Mouse (Mus musculus) MEL (cell line): ENCODE results near the gene Col1a1. TPM values are rescaled to one million over a fixed set of nuclear protein-coding genes. Genes with fewer than 3 reads are reported as not detected.

Experiments used
- DNase-seq: peaks from one replicate; pipeline ENCODE4 v3.0.0; 2011; ENCODE audit warnings: low read depth, low spot score
- H3K27ac ChIP-seq: 2 replicates; pipeline ENCODE4 v1.5.1; 2012; ENCODE audit warnings: low read depth, mild to moderate bottlenecking, control low read depth, low read length, moderate library complexity; ENCODE audit not compliant: control insufficient read depth
- H3K27me3 ChIP-seq, 2 experiments: fragments of 150-350 bp in 1 of 2; sonication (generic) in 1 of 2; 2 replicates each; pipeline ENCODE4 v1.6.1; 2012; ENCODE audit warnings: low read length in 2 of 2, mild to moderate bottlenecking in 2 of 2, improper control_type of control experiment in 1 of 2, moderate library complexity in 1 of 2; ENCODE audit not compliant: insufficient read depth in 2 of 2, control insufficient read depth in 1 of 2
- H3K36me3 ChIP-seq, 2 experiments: 2 replicates each; pipeline ENCODE4 v1.6.1; 2012 to 2014; ENCODE audit warnings: low read length in 2 of 2, improper control_type of control experiment in 1 of 2, inconsistent platforms in 1 of 2, mild to moderate bottlenecking in 1 of 2; ENCODE audit not compliant: insufficient read depth in 2 of 2, control insufficient read depth in 1 of 2
- H3K4me1 ChIP-seq, 2 experiments: fragments of 150-350 bp in 1 of 2; sonication (generic) in 1 of 2; 2 replicates each; pipeline ENCODE4 v1.6.1; 2012; ENCODE audit warnings: low read length in 2 of 2, improper control_type of control experiment in 1 of 2, mild to moderate bottlenecking in 1 of 2; ENCODE audit not compliant: insufficient read depth in 2 of 2, control insufficient read depth in 1 of 2
- H3K4me3 ChIP-seq, 2 experiments: fragments of 150-350 bp in 1 of 2; sonication (generic) in 1 of 2; 2 replicates each; pipeline ENCODE4 v1.5.1; 2012; ENCODE audit warnings: low read depth in 2 of 2, low read length in 2 of 2, mild to moderate bottlenecking in 2 of 2, moderate library complexity in 2 of 2, control low read depth in 1 of 2, improper control_type of control experiment in 1 of 2; ENCODE audit not compliant: control insufficient read depth in 1 of 2, insufficient read depth in 1 of 2
- H3K79me2 ChIP-seq: 2 replicates; pipeline ENCODE4 v1.6.1; 2012; ENCODE audit warnings: mild to moderate bottlenecking, low read length, moderate library complexity; ENCODE audit not compliant: control insufficient read depth, poor library complexity, insufficient read depth
- H3K9ac ChIP-seq: 2 replicates; pipeline ENCODE4 v1.6.1; 2012; ENCODE audit warnings: low read depth, mild to moderate bottlenecking, control low read depth, low read length, moderate library complexity; ENCODE audit not compliant: control insufficient read depth, poor library complexity, severe bottlenecking
- H3K9me3 ChIP-seq: fragments of 150-350 bp; sonication (generic); replicated peaks from 2 replicates; pipeline ENCODE4 v1.6.1; 2012; ENCODE audit warnings: mild to moderate bottlenecking, low read length, improper control_type of control experiment, moderate library complexity; ENCODE audit not compliant: insufficient read depth
- CHD2 ChIP-seq: IDR thresholded peaks from 2 replicates; pipeline ENCODE4 v1.6.1; 2011; ENCODE audit warnings: low read length, improper control_type of control experiment
- CTCF ChIP-seq, 3 experiments: IDR thresholded peaks in 2 of 3; conservative IDR thresholded peaks in 1 of 3; 2 replicates each; pipeline ENCODE4 v1.5.1; 2011 to 2012; ENCODE audit warnings: low read length in 3 of 3, low read depth in 2 of 3, mild to moderate bottlenecking in 2 of 3, improper control_type of control experiment in 1 of 3, inconsistent platforms in 1 of 3, mixed read lengths in 1 of 3, moderate library complexity in 1 of 3; ENCODE audit not compliant: control insufficient read depth in 1 of 3, insufficient read depth in 1 of 3, poor library complexity in 1 of 3, severe bottlenecking in 1 of 3
- EP300 ChIP-seq, 2 experiments: IDR thresholded peaks; 2 replicates each; pipeline ENCODE4 v1.6.1; 2011; ENCODE audit warnings: improper control_type of control experiment in 2 of 2, low read length in 2 of 2, low read depth in 1 of 2, mild to moderate bottlenecking in 1 of 2
- ETS1 ChIP-seq: IDR thresholded peaks from 2 replicates; pipeline ENCODE4 v1.6.1; 2012; ENCODE audit warnings: low read depth, mild to moderate bottlenecking, inconsistent platforms, low read length, improper control_type of control experiment, moderate library complexity
- JUND ChIP-seq: IDR thresholded peaks from 2 replicates; pipeline ENCODE4 v1.6.1; 2011; ENCODE audit warnings: low read depth, mild to moderate bottlenecking, improper control_type of control experiment, low read length
- KAT2A ChIP-seq: conservative IDR thresholded peaks from 2 replicates; pipeline ENCODE4 v1.6.1; 2012; ENCODE audit warnings: low read depth, low read length, improper control_type of control experiment, inconsistent platforms
- MAFK ChIP-seq: IDR thresholded peaks from 2 replicates; pipeline ENCODE4 v1.6.1; 2011; ENCODE audit warnings: low read depth, mild to moderate bottlenecking, low read length, improper control_type of control experiment, borderline replicate concordance
- MEF2A ChIP-seq: IDR thresholded peaks from 2 replicates; pipeline ENCODE4 v1.6.1; 2014; ENCODE audit warnings: low read depth, mild to moderate bottlenecking, inconsistent platforms, low read length, improper control_type of control experiment; ENCODE audit not compliant: poor library complexity, insufficient replicate concordance, severe bottlenecking; ENCODE audit errors: extremely low read depth
- MYB ChIP-seq: IDR thresholded peaks from 2 replicates; pipeline ENCODE4 v1.6.1; 2011; ENCODE audit warnings: mild to moderate bottlenecking, low read depth, low read length, improper control_type of control experiment
- MYC ChIP-seq: IDR thresholded peaks from 2 replicates; pipeline ENCODE4 v1.6.1; 2011; ENCODE audit warnings: low read depth, mild to moderate bottlenecking, low read length, improper control_type of control experiment, moderate library complexity
- NELFE ChIP-seq: IDR thresholded peaks from 2 replicates; pipeline ENCODE4 v1.6.1; 2011; ENCODE audit warnings: low read depth, low read length, improper control_type of control experiment
- POLR2A ChIP-seq, 2 experiments: IDR thresholded peaks; 2 replicates each; pipeline ENCODE4 v1.6.1; 2011 to 2012; ENCODE audit warnings: low read length in 2 of 2, mild to moderate bottlenecking in 2 of 2, control low read depth in 1 of 2, improper control_type of control experiment in 1 of 2, low read depth in 1 of 2, moderate library complexity in 1 of 2; ENCODE audit not compliant: control insufficient read depth in 1 of 2, insufficient read depth in 1 of 2, poor library complexity in 1 of 2
- POLR2AphosphoS2 ChIP-seq: IDR thresholded peaks from 2 replicates; pipeline ENCODE4 v1.6.1; 2011; ENCODE audit warnings: low read length, improper control_type of control experiment
- POLR2AphosphoS5 ChIP-seq: IDR thresholded peaks from 2 replicates; pipeline ENCODE4 v1.6.1; 2012; ENCODE audit warnings: low read depth, borderline replicate concordance, mild to moderate bottlenecking, inconsistent platforms, low read length, moderate library complexity, mixed read lengths
- RCOR1 ChIP-seq: IDR thresholded peaks from 2 replicates; pipeline ENCODE4 v1.6.1; 2012; ENCODE audit warnings: low read depth, mild to moderate bottlenecking, inconsistent platforms, low read length, improper control_type of control experiment
- SMC3 ChIP-seq: IDR thresholded peaks from 2 replicates; pipeline ENCODE4 v1.6.1; 2011; ENCODE audit warnings: low read depth, low read length, improper control_type of control experiment
- TCF12 ChIP-seq: IDR thresholded peaks from 2 replicates; pipeline ENCODE4 v1.6.1; 2014; ENCODE audit warnings: low read depth, mild to moderate bottlenecking, inconsistent platforms, low read length, improper control_type of control experiment, moderate library complexity
- USF1 ChIP-seq: IDR thresholded peaks from 2 replicates; pipeline ENCODE4 v1.6.1; 2014; ENCODE audit warnings: low read depth, mild to moderate bottlenecking, inconsistent platforms, low read length, improper control_type of control experiment, moderate library complexity
- USF2 ChIP-seq, 2 experiments: IDR thresholded peaks; 2 replicates each; pipeline ENCODE4 v1.6.1; 2011 to 2012; ENCODE audit warnings: improper control_type of control experiment in 2 of 2, low read length in 2 of 2, borderline replicate concordance in 1 of 2, inconsistent platforms in 1 of 2, low read depth in 1 of 2, mild to moderate bottlenecking in 1 of 2; ENCODE audit not compliant: insufficient read depth in 1 of 2
- ZKSCAN1 ChIP-seq: IDR thresholded peaks from 2 replicates; pipeline ENCODE4 v1.6.1; 2012; ENCODE audit warnings: low read depth, mild to moderate bottlenecking, inconsistent platforms, low read length, improper control_type of control experiment, moderate library complexity
- ZMIZ1 ChIP-seq: IDR thresholded peaks from 2 replicates; pipeline ENCODE4 v1.6.1; 2012; ENCODE audit warnings: low read depth, mild to moderate bottlenecking, inconsistent platforms, low read length, improper control_type of control experiment, moderate library complexity
- ZNF384 ChIP-seq: IDR thresholded peaks from 2 replicates; pipeline ENCODE4 v1.6.1; 2012; ENCODE audit warnings: low read depth, mild to moderate bottlenecking, inconsistent platforms, low read length, improper control_type of control experiment
- polyA plus RNA-seq, 2 experiments: library from polyadenylated mRNA; stranded (reverse) in 1 of 2; unstranded in 1 of 2; fragments of >175 nt in 1 of 2; fragments of >200 nt in 1 of 2; gene quantifications; 2 replicates each; pipeline versions ENCODE4 v1.2.1 to v1.2.4; 2012; ENCODE audit warnings: low replicate concordance in 2 of 2, low read depth in 1 of 2; ENCODE audit not compliant: insufficient read length in 2 of 2, insufficient read depth in 1 of 2, missing spikeins in 1 of 2
- total RNA-seq: library from RNA; depleted of rRNA; stranded (reverse); fragments of 300-350 nt; gene quantifications from 2 replicates; pipeline ENCODE4 v1.2.3, GENCODE M21; 2012

Gene Col1a1
- total and polyA plus RNA-seq, 3 experiments, result 0.12 to 0.61 TPM; not detected in 1

- Histone ChIP-seq H3K4me3 (no peak overlapping the region), H3K79me2 (no peaks in the 10 kb centered on the region), H3K9ac (no peak overlapping the region), H3K27ac (no peak overlapping the region), H3K4me1 (peaks cover 0 to 6% of the 10 kb centered on the region in 2 experiments; a peak in 1 of 4 replicates), H3K36me3 (no peaks in the 10 kb centered on the region), H3K9me3 (no peaks in the 10 kb centered on the region), H3K27me3 (0 out of 4 replicates have a peak, but pooled peaks cover 0 to 1% of the 10 kb centered on the region in 2 experiments)
- no peak for DNase-seq
- TF ChIP-seq POLR2A (IDR thresholded peaks at IDR 0.05; ENCODE audit: control insufficient read depth in 1 of 2, insufficient read depth in 1 of 2, low read depth in 1 of 2, low read length in 2 of 2, poor library complexity in 1 of 2) (no peak), SMC3 (peak; percentile 20; the same call in 1 of the 2 replicates), RCOR1 (no peak), CHD2 (no peak), CTCF (IDR thresholded peaks at IDR 0.05 in 2 of 3, conservative IDR thresholded peaks at IDR 0.05 in 1 of 3; ENCODE audit: control insufficient read depth in 1 of 3, insufficient read depth in 1 of 3, low read depth in 2 of 3, low read length in 3 of 3, poor library complexity in 1 of 3, severe bottlenecking in 1 of 3) (peak in 2 of 3 experiments; percentile 39 to 40; a peak in 4 of 6 replicates)
Observed at GRCm38 (mm10) chr11:94944295-94944694, 8.3 kb downstream of the Col1a1 start.

- TF ChIP-seq POLR2AphosphoS5, result no peak
- TF ChIP-seq NELFE, result no peak
- TF ChIP-seq RCOR1, result no peak
- no peak for TF ChIP-seq ZNF384
- no peak for TF ChIP-seq USF1
- TF ChIP-seq USF2 (IDR thresholded peaks at IDR 0.05; ENCODE audit: borderline replicate concordance in 1 of 2, insufficient read depth in 1 of 2, low read depth in 1 of 2, low read length in 2 of 2), result no peak
- TF ChIP-seq ETS1, result no peak
- TF ChIP-seq POLR2AphosphoS2, result no peak
- TF ChIP-seq TCF12, result no peak
- no peak for TF ChIP-seq ZMIZ1
- no peak for TF ChIP-seq KAT2A
- TF ChIP-seq CTCF (IDR thresholded peaks at IDR 0.05 in 2 of 3, conservative IDR thresholded peaks at IDR 0.05 in 1 of 3; ENCODE audit: control insufficient read depth in 1 of 3, insufficient read depth in 1 of 3, low read depth in 2 of 3, low read length in 3 of 3, poor library complexity in 1 of 3, severe bottlenecking in 1 of 3), result no peak
- TF ChIP-seq ZKSCAN1, result no peak
- no peak for TF ChIP-seq EP300 (IDR thresholded peaks at IDR 0.05; ENCODE audit: low read depth in 1 of 2, low read length in 2 of 2)
- no peak for TF ChIP-seq MAFK
- no peak for TF ChIP-seq MYC
- no peak for TF ChIP-seq MEF2A
- TF ChIP-seq JUND, result no peak
- no peak for TF ChIP-seq POLR2A (IDR thresholded peaks at IDR 0.05; ENCODE audit: control insufficient read depth in 1 of 2, insufficient read depth in 1 of 2, low read depth in 1 of 2, low read length in 2 of 2, poor library complexity in 1 of 2)
- TF ChIP-seq MYB, result no peak
- Histone ChIP-seq H3K4me3 (no peak overlapping the region), H3K36me3 (no peaks in the 10 kb centered on the region), H3K9me3 (no peaks in the 10 kb centered on the region), H3K4me1 (peaks cover 0 to 6% of the 10 kb centered on the region in 2 experiments; a peak in 1 of 4 replicates), H3K27ac (no peak overlapping the region), H3K27me3 (0 out of 4 replicates have a peak, but pooled peaks cover 0 to 1% of the 10 kb centered on the region in 2 experiments), H3K79me2 (no peaks in the 10 kb centered on the region), H3K9ac (no peak overlapping the region)
- DNase-seq, result no peak
Observed at GRCm38 (mm10) chr11:94945236-94945635, 9.2 kb downstream of the Col1a1 start.
